Mouse (Mus musculus) cerebellum, adult 2 months (tissue): ENCODE data around the gene Oaf. TPM values are rescaled to one million over a fixed set of nuclear protein-coding genes. Genes with fewer than 3 reads are reported as not detected.

Experiments used
- DNase-seq, 2 experiments: peaks; one replicate each; pipeline ENCODE4 v3.0.0; 2021
- H3K27ac ChIP-seq: fragments of 200-500 bp; 2 replicates; pipeline ENCODE4 v1.5.1; 2012; ENCODE audit warnings: low read length, control low read depth, inconsistent platforms; ENCODE audit not compliant: insufficient read depth
- H3K27me3 ChIP-seq: fragments of 200-500 bp; 2 replicates; pipeline ENCODE4 v1.6.1; 2012; ENCODE audit warnings: inconsistent platforms, mild to moderate bottlenecking, low read length, moderate library complexity; ENCODE audit not compliant: control insufficient read depth, insufficient read depth
- H3K4me1 ChIP-seq: fragments of 200-500 bp; 2 replicates; pipeline ENCODE4 v1.6.1; 2011; ENCODE audit warnings: low read length; ENCODE audit not compliant: control insufficient read depth, insufficient read depth
- H3K4me3 ChIP-seq: fragments of 200-500 bp; replicated peaks from 2 replicates; pipeline ENCODE3; 2011; ENCODE audit warnings: mild to moderate bottlenecking, low read depth, low read length, control low read depth; ENCODE audit not compliant: insufficient read depth
- CTCF ChIP-seq: fragments of 200-500 bp; IDR thresholded peaks from 2 replicates; pipeline ENCODE4 v1.5.1; 2011; ENCODE audit warnings: low read depth, mild to moderate bottlenecking, control low read depth, low read length, moderate library complexity, borderline replicate concordance; ENCODE audit not compliant: insufficient read depth
- POLR2A ChIP-seq: fragments of 200-500 bp; IDR thresholded peaks from 2 replicates; pipeline ENCODE4 v1.6.1; 2011; ENCODE audit warnings: low read length, control low read depth, borderline replicate concordance; ENCODE audit not compliant: insufficient read depth
- WGBS: fragments of 180-500 bp; shearing (Covaris S2); methylation state at CpG from one replicate; pipeline ENCODE4 v1.1.7; 2018; 5-methylcytosine and 5-hydroxymethylcytosine counted together
- polyA plus RNA-seq: library from polyadenylated mRNA; depleted of rRNA; stranded (reverse); fragments of >200 nt; gene quantifications from 2 replicates; pipeline ENCODE4 v1.2.3, GENCODE M21; 2012

Oaf gene
- polyA plus RNA-seq, 1 experiment, result 5.2 TPM

- no peak for DNase-seq
- Histone ChIP-seq H3K27me3 (peaks cover 6% of the 10 kb centered on the region; the same call in 1 of the 2 replicates), H3K4me1 (peaks cover 7% of the 10 kb centered on the region), H3K4me3 (no peak overlapping the region), H3K27ac (no peak overlapping the region)
- TF ChIP-seq CTCF (no peak), POLR2A (no peak)
- 5% methylated on average over 15 of the region's 15 CpGs for WGBS
Observed at GRCm38 (mm10) chr9:43206022-43206390, 33.7 kb downstream of the Oaf start.

DNA sequence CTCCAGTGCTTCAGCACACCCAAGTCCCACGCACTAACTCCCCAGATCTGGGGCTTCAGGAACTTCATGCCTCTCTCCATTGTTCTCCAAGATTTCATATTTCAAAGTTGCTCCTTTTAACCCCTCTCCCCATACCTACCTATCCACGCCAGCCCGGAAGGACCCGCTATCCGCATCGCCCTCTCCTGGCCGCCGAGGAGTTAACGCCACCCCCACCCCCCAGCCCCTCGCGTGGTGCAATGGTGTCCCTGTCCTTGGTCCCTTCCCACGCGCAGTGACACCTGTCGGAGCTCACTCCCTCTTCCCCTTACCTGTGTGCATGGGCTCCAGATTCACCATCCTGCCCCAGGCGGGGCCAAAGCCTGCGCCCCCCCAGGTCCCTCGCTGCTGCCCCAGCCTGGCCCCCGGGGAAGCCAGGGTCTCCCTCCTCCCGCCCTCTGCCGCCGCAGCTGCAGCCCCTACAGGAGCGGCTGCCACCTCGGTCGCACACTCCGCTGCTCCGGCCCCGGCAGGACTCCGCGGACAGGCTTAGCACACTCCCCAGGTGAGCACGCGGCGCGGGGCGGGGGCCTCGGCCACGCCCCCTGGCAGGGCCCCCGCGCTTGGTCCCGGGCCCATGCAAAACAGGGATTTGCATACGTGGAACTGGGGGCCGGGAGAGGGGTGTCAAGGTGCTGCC, 34.2 kb downstream of the Oaf start:
- TF ChIP-seq POLR2A, result no peak
- TF ChIP-seq CTCF, result no peak
- Histone ChIP-seq H3K4me1 (peaks cover 7% of the 10 kb centered on the region), H3K27me3 (peaks cover 6% of the 10 kb centered on the region; the same call in 1 of the 2 replicates), H3K4me3 (no peak overlapping the region), H3K27ac (no peak overlapping the region)
- no peak for DNase-seq
- 2% methylated on average over 41 of the region's 41 CpGs for WGBS

- no peak for TF ChIP-seq POLR2A
- TF ChIP-seq CTCF, result no peak
- Histone ChIP-seq H3K4me3 (no peak overlapping the region), H3K27ac (no peak overlapping the region), H3K4me1 (peaks cover 1% of the 10 kb centered on the region; the same call in 1 of the 2 replicates), H3K27me3 (peaks cover 2% of the 10 kb centered on the region; the same call in 1 of the 2 replicates)
- DNase-seq, result no peak
- 29% methylated on average over 5 of the region's 5 CpGs for WGBS
Observed at GRCm38 (mm10) chr9:43200212-43200611, 39.5 kb downstream of the Oaf start.

DNA sequence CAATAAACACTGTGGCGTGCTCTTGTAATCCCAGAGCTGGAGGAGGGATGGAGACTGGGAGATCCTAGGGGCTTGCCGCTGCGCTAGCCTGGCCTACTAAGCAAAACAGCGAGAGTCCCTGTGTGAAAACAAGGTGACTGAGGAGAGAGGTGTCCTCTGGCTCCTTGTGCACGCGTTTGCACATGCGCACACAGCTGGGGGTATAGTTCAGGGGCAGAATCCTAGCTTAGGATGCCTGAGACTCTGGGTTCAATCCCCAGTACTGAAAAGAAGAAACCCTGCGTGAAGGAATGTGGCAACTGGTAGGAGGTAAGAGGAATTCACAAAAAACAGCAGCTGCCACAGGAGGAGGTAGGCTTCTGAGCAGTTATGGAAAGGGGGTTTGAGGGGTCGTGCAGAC, 45.7 kb downstream of the Oaf start:
- Histone ChIP-seq H3K4me1 (no peaks in the 10 kb centered on the region), H3K27ac (no peak overlapping the region), H3K4me3 (no peak overlapping the region), H3K27me3 (no peaks in the 10 kb centered on the region)
- WGBS, result 20% methylated on average over 9 of the region's 9 CpGs
- no peak for DNase-seq
- TF ChIP-seq POLR2A, result no peak
- no peak for TF ChIP-seq CTCF

DNA sequence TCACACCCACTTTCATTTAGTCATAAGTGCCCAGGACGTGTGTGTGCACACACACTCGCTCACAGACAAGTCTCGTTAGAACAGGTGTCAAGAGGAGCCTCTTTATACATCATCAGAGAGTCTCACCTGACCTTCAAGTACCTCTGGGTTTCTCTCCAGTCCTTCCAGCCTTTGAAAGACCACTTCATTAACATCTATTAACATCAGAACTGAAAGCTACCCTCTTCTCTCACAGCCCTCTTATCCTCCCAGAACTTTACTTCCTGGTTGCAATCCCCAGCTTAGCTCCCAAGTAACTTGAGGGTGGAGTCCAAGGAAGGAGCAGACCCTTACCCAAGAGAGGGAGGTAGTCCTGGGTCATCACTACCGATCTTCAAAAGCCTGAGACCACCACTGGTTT, 48.1 kb downstream of the Oaf start:
- 61% methylated on average over 4 of the region's 4 CpGs for WGBS
- no peak overlapping the region for H3K27ac ChIP-seq
- no peak overlapping the region for H3K4me3 ChIP-seq
- H3K4me1 ChIP-seq, result no peaks in the 10 kb centered on the region
- TF ChIP-seq POLR2A, result no peak
- no peak for TF ChIP-seq CTCF
- H3K27me3 ChIP-seq, result no peaks in the 10 kb centered on the region
- DNase-seq, result no peak

DNA sequence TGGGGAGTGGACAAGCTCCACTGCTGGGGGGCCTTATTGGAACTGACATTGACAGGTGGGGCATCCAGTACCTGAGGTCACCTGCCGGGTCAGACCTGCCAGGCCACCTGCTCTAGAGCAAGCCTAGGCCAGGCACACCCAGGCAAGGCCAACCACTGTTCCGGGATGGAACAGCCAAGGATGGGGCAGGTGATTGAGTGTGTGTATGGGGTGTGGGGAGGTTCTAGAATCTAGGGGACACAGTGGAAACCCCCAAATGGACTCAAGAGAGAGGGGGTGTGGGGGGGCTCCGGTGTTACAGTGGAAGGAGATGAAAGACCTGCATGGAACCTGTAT, 50.7 kb downstream of the Oaf start:
- DNase-seq, result no peak
- 70% methylated on average over 3 of the region's 3 CpGs for WGBS
- TF ChIP-seq CTCF, result no peak
- TF ChIP-seq POLR2A, result no peak
- H3K4me1 ChIP-seq, result no peaks in the 10 kb centered on the region
- no peak overlapping the region for H3K4me3 ChIP-seq
- H3K27me3 ChIP-seq, result no peaks in the 10 kb centered on the region
- no peak overlapping the region for H3K27ac ChIP-seq

DNA sequence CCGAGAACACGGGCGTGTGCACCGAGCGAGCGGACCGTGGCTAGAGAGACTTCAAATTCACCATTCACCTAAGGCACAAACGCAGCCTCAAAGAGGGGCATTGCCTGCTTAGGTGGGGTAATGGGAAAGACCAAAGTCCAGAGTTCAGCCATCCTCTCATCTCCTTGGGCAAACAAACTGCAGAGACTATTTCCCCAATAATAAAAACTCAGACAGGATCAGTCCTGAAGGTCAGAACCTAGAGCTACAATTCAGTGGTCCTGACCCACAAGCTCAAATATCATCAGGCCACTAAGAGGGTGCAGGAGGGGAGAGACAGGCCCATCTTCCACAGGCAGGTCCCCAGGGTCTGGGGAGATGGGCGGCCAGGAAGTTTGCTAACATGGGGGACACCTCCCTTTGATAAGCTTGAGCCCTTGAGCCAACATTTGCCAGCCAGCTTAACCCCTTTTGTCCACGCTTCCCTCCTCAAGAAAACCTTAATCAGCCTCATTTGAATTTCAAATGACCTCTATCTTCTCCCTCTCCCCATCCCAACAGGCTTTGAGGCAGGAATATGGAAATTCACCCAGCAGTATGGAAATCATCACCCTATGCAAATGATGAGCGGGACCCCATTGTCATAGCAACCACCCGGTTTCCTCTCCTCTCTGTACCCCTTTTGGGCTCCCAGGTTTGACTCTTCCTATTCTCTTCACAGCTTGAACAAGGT, 51.2 kb downstream of the Oaf start:
- WGBS, result 78% methylated on average over 12 of the region's 12 CpGs
- H3K4me3 ChIP-seq, result no peak overlapping the region
- H3K4me1 ChIP-seq, result no peaks in the 10 kb centered on the region
- no peaks in the 10 kb centered on the region for H3K27me3 ChIP-seq
- no peak overlapping the region for H3K27ac ChIP-seq
- no peak for DNase-seq
- TF ChIP-seq CTCF (no peak), POLR2A (no peak)

DNA sequence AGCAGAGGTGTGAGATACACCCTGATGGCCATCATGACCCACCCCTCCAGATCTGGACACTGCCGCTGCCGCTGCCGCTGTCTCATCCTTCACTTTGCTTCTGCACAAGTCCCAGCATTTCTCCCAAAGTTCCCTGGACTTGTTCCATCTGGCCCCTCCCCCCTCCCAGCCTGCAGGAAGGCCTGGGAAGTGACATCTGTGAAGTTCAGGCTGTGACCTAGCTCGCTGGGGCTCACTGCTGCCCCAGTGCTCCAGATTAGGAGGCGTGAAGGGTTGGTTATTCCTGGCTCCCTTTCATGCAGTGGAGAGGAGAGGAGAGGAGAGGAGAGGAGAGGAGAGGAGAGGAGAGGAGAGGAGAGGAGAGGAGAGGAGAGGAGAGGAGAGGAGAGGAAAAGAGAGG, 60.1 kb downstream of the Oaf start:
- no peak for DNase-seq
- Histone ChIP-seq H3K4me3 (no peak overlapping the region), H3K27ac (no peak overlapping the region), H3K4me1 (no peaks in the 10 kb centered on the region), H3K27me3 (no peaks in the 10 kb centered on the region)
- 41% methylated on average over 5 of the region's 5 CpGs for WGBS
- TF ChIP-seq POLR2A (no peak), CTCF (no peak)
